Mouse (Mus musculus) forebrain, embryonic 15.5 days (tissue): ENCODE results near the gene Lgi1. TPM values are rescaled to one million over a fixed set of nuclear protein-coding genes. Genes with fewer than 3 reads are reported as not detected.

Experiments
- ATAC-seq: fragments of 200-750 bp; cut with Nextera tagmentation; replicated peaks from 2 replicates; pipeline ENCODE4 v1.8.0; 2017; ENCODE audit warnings: mild to moderate bottlenecking, moderate TSS enrichment, moderate library complexity
- H3K27ac ChIP-seq: fragments of 300-500 bp; sonication (generic); replicated peaks from 2 replicates; pipeline ENCODE4 v1.5.1; 2015; ENCODE audit warnings: mild to moderate bottlenecking, inconsistent platforms
- H3K27me3 ChIP-seq: fragments of 300-500 bp; sonication (generic); 2 replicates; pipeline ENCODE4 v1.6.1; 2015; ENCODE audit warnings: inconsistent platforms
- H3K36me3 ChIP-seq: fragments of 300-500 bp; sonication (generic); 2 replicates; pipeline ENCODE4 v1.6.1; 2015; ENCODE audit warnings: mild to moderate bottlenecking, inconsistent platforms
- H3K4me1 ChIP-seq: fragments of 300-500 bp; sonication (generic); 2 replicates; pipeline ENCODE4 v1.6.1; 2015; ENCODE audit warnings: inconsistent platforms
- H3K4me2 ChIP-seq: fragments of 300-500 bp; sonication (generic); replicated peaks from 2 replicates; pipeline ENCODE4 v1.6.1; 2015; ENCODE audit warnings: mild to moderate bottlenecking, inconsistent platforms
- H3K4me3 ChIP-seq: fragments of 300-500 bp; sonication (generic); 2 replicates; pipeline ENCODE4 v1.5.1; 2015; ENCODE audit warnings: mild to moderate bottlenecking, inconsistent platforms
- H3K9ac ChIP-seq: fragments of 300-500 bp; sonication (generic); replicated peaks from 2 replicates; pipeline ENCODE4 v1.6.1; 2015; ENCODE audit warnings: mild to moderate bottlenecking, inconsistent platforms
- H3K9me3 ChIP-seq: fragments of 300-500 bp; sonication (generic); 2 replicates; pipeline ENCODE4 v1.6.1; 2016; ENCODE audit warnings: inconsistent platforms
- WGBS: fragments of 180-500 bp; shearing (Covaris S2); methylation state at CpG from one replicate; pipeline ENCODE4 v1.1.7; 2015; ENCODE audit warnings: mixed read lengths; 5-methylcytosine and 5-hydroxymethylcytosine counted together
- polyA plus RNA-seq: library from polyadenylated mRNA; unstranded; fragments of >200 nt; fragmentation: Nextera tagmentation; extraction: Ambion mirVana; gene quantifications from 2 replicates; pipeline ENCODE4 v1.2.1, GENCODE M21; 2015

The Lgi1 gene
- polyA plus RNA-seq, 1 experiment from 2014 or later: 14.4 TPM

GRCm38 (mm10) chr19:38242314-38242852 lies 22.0 kb upstream of the Lgi1 start:
- no peak for ATAC-seq
- H3K9me3 ChIP-seq: no peaks in the 10 kb centered on the region
- H3K4me1 ChIP-seq: peaks cover 42% of the 10 kb centered on the region
- no peaks in the 10 kb centered on the region for H3K27me3 ChIP-seq
- no peak overlapping the region for H3K4me2 ChIP-seq
- no peak overlapping the region for H3K4me3 ChIP-seq
- no peak overlapping the region for H3K27ac ChIP-seq
- no peak overlapping the region for H3K9ac ChIP-seq
- WGBS: 92% methylated on average over 8 of the region's 8 CpGs
- H3K36me3 ChIP-seq: no peaks in the 10 kb centered on the region

- Histone ChIP-seq H3K9ac (no peak overlapping the region), H3K27ac (peak overlapping the region; percentile 83), H3K4me2 (no peak overlapping the region), H3K27me3 (no peaks in the 10 kb centered on the region), H3K4me1 (peaks cover 25% of the 10 kb centered on the region), H3K4me3 (no peak overlapping the region), H3K36me3 (no peaks in the 10 kb centered on the region), H3K9me3 (no peaks in the 10 kb centered on the region)
- WGBS: 62% methylated on average over 8 of the region's 8 CpGs
- ATAC-seq: no peak
Measured at GRCm38 (mm10) chr19:38244748-38245147, 19.6 kb upstream of the Lgi1 start.

- Histone ChIP-seq H3K4me1 (peaks cover 25% of the 10 kb centered on the region), H3K27ac (peak overlapping the region; percentile 83), H3K9ac (no peak overlapping the region; the same call in 1 of the 2 replicates), H3K27me3 (no peaks in the 10 kb centered on the region), H3K9me3 (no peaks in the 10 kb centered on the region), H3K4me2 (peak overlapping the region; percentile 8), H3K4me3 (no peak overlapping the region), H3K36me3 (no peaks in the 10 kb centered on the region)
- 16% methylated on average over 10 of the region's 10 CpGs for WGBS
- ATAC-seq: peak; percentile 74
Measured at GRCm38 (mm10) chr19:38245361-38246176, 18.8 kb upstream of the Lgi1 start.

GRCm38 (mm10) chr19:38246177-38246622 lies 18.1 kb upstream of the Lgi1 start:
- H3K36me3 ChIP-seq: no peaks in the 10 kb centered on the region
- H3K4me1 ChIP-seq: peaks cover 25% of the 10 kb centered on the region
- no peaks in the 10 kb centered on the region for H3K9me3 ChIP-seq
- peak; percentile 83 for ATAC-seq
- H3K9ac ChIP-seq: no peak overlapping the region
- no peaks in the 10 kb centered on the region for H3K27me3 ChIP-seq
- 12% methylated on average over 7 of the region's 7 CpGs for WGBS
- peak overlapping the region; percentile 83 for H3K27ac ChIP-seq
- no peak overlapping the region for H3K4me3 ChIP-seq
- no peak overlapping the region; the same call in 1 of the 2 replicates for H3K4me2 ChIP-seq

GRCm38 (mm10) chr19:38249627-38250026 lies 14.7 kb upstream of the Lgi1 start:
- H3K36me3 ChIP-seq: no peaks in the 10 kb centered on the region
- H3K27ac ChIP-seq: 0 out of 2 replicates have a peak overlapping the region, but pooled peaks have one; percentile 48
- no peak overlapping the region for H3K9ac ChIP-seq
- ATAC-seq: no peak
- WGBS: 73% methylated on average over 8 of the region's 8 CpGs
- no peak overlapping the region for H3K4me3 ChIP-seq
- H3K4me2 ChIP-seq: no peak overlapping the region
- no peaks in the 10 kb centered on the region for H3K9me3 ChIP-seq
- peaks cover 23% of the 10 kb centered on the region for H3K4me1 ChIP-seq
- no peaks in the 10 kb centered on the region for H3K27me3 ChIP-seq

GRCm38 (mm10) chr19:38253796-38254195 lies 10.5 kb upstream of the Lgi1 start:
- H3K36me3 ChIP-seq: no peaks in the 10 kb centered on the region
- H3K4me3 ChIP-seq: no peak overlapping the region

GRCm38 (mm10) chr19:38258651-38259065 lies 5.7 kb upstream of the Lgi1 start:
- Histone ChIP-seq H3K9me3 (no peaks in the 10 kb centered on the region), H3K27me3 (no peaks in the 10 kb centered on the region), H3K9ac (no peak overlapping the region), H3K4me2 (0 out of 2 replicates have a peak overlapping the region, but pooled peaks have one; percentile 9), H3K27ac (no peak overlapping the region), H3K4me3 (no peak overlapping the region), H3K36me3 (no peaks in the 10 kb centered on the region), H3K4me1 (peaks cover 23% of the 10 kb centered on the region)
- ATAC-seq: peak; percentile 77
- WGBS: 68% methylated on average over 3 of the region's 3 CpGs

More at GRCm38 (mm10) chr19:38253796-38254195, 10.5 kb upstream of the Lgi1 start:
- Histone ChIP-seq H3K9me3 (no peaks in the 10 kb centered on the region), H3K27me3 (no peaks in the 10 kb centered on the region), H3K27ac (no peak overlapping the region), H3K4me2 (no peak overlapping the region), H3K4me1 (0 out of 2 replicates have a peak, but pooled peaks cover 2% of the 10 kb centered on the region), H3K9ac (no peak overlapping the region)
- no peak for ATAC-seq
- WGBS: 60% methylated on average over 6 of the region's 6 CpGs

GRCm38 (mm10) chr19:38259436-38259835 lies 4.9 kb upstream of the Lgi1 start:
- 81% methylated on average over 3 of the region's 3 CpGs for WGBS
- no peaks in the 10 kb centered on the region for H3K36me3 ChIP-seq
- peaks cover 28% of the 10 kb centered on the region for H3K4me1 ChIP-seq
- H3K9ac ChIP-seq: no peak overlapping the region
- H3K27ac ChIP-seq: peak overlapping the region; percentile 47; the same call in 1 of the 2 replicates
- H3K4me3 ChIP-seq: no peak overlapping the region
- no peak for ATAC-seq
- H3K4me2 ChIP-seq: no peak overlapping the region
- no peaks in the 10 kb centered on the region for H3K9me3 ChIP-seq
- no peaks in the 10 kb centered on the region for H3K27me3 ChIP-seq

GRCm38 (mm10) chr19:38260346-38260745 lies 4.0 kb upstream of the Lgi1 start:
- Histone ChIP-seq H3K27me3 (no peaks in the 10 kb centered on the region), H3K9ac (no peak overlapping the region), H3K36me3 (no peaks in the 10 kb centered on the region), H3K27ac (peak overlapping the region; percentile 22; the same call in 1 of the 2 replicates), H3K4me1 (peaks cover 34% of the 10 kb centered on the region), H3K4me3 (no peak overlapping the region), H3K9me3 (no peaks in the 10 kb centered on the region), H3K4me2 (no peak overlapping the region)
- WGBS: 21% methylated on average over 4 of the region's 4 CpGs
- peak; percentile 40 for ATAC-seq

- no peak for ATAC-seq
- H3K4me3 ChIP-seq: no peak overlapping the region
- no peak overlapping the region for H3K27ac ChIP-seq
- no peak overlapping the region for H3K9ac ChIP-seq
- WGBS: 73% methylated on average over 5 of the region's 5 CpGs
- H3K36me3 ChIP-seq: no peaks in the 10 kb centered on the region
- H3K27me3 ChIP-seq: no peaks in the 10 kb centered on the region
- no peaks in the 10 kb centered on the region for H3K9me3 ChIP-seq
- no peak overlapping the region for H3K4me2 ChIP-seq
- peaks cover 34% of the 10 kb centered on the region for H3K4me1 ChIP-seq
Measured at GRCm38 (mm10) chr19:38261351-38261750, 3.0 kb upstream of the Lgi1 start.

GRCm38 (mm10) chr19:38263829-38264504 lies 369 bp upstream of the Lgi1 start:
- peaks cover 30% of the 10 kb centered on the region for H3K4me1 ChIP-seq
- no peaks in the 10 kb centered on the region for H3K36me3 ChIP-seq
- peak overlapping the region; percentile 89 for H3K27ac ChIP-seq
- peak overlapping the region; percentile 50 for H3K4me2 ChIP-seq
- H3K9me3 ChIP-seq: no peaks in the 10 kb centered on the region
- H3K9ac ChIP-seq: peak overlapping the region; percentile 48
- peak; percentile 75 for ATAC-seq
- peak overlapping the region; percentile 33 for H3K4me3 ChIP-seq
- no peaks in the 10 kb centered on the region for H3K27me3 ChIP-seq
- WGBS: 7% methylated on average over 14 of the region's 14 CpGs

GRCm38 (mm10) chr19:38265767-38266166 lies 1.4 kb downstream of the Lgi1 start:
- Histone ChIP-seq H3K4me1 (peaks cover 15% of the 10 kb centered on the region), H3K4me3 (peak overlapping the region; percentile 33), H3K4me2 (peak overlapping the region; percentile 50), H3K36me3 (no peaks in the 10 kb centered on the region), H3K27me3 (no peaks in the 10 kb centered on the region), H3K9me3 (no peaks in the 10 kb centered on the region), H3K9ac (no peak overlapping the region), H3K27ac (peak overlapping the region; percentile 8)
- ATAC-seq: no peak
- WGBS: 84% methylated on average over 5 of the region's 5 CpGs
